Mouse (Mus musculus) testis, adult 10 weeks (tissue): ENCODE results near the gene Fpgt. TPM values are rescaled to one million over a fixed set of nuclear protein-coding genes. Genes with fewer than 3 reads are reported as not detected.

Experiments used
- polyA plus RNA-seq: library from polyadenylated mRNA; stranded (reverse); fragments of 350-450 nt; fragmentation: Illumina TruSeq; extraction: RNeasy Lipid Tissue Mini Kit (QIAGEN cat#74804); gene quantifications from one replicate; pipeline ENCODE4 v1.2.3, GENCODE M21; 2014; ENCODE audit warnings: low read depth, low replicate concordance

The Fpgt gene
- polyA plus RNA-seq = 27.7 TPM

DNA sequence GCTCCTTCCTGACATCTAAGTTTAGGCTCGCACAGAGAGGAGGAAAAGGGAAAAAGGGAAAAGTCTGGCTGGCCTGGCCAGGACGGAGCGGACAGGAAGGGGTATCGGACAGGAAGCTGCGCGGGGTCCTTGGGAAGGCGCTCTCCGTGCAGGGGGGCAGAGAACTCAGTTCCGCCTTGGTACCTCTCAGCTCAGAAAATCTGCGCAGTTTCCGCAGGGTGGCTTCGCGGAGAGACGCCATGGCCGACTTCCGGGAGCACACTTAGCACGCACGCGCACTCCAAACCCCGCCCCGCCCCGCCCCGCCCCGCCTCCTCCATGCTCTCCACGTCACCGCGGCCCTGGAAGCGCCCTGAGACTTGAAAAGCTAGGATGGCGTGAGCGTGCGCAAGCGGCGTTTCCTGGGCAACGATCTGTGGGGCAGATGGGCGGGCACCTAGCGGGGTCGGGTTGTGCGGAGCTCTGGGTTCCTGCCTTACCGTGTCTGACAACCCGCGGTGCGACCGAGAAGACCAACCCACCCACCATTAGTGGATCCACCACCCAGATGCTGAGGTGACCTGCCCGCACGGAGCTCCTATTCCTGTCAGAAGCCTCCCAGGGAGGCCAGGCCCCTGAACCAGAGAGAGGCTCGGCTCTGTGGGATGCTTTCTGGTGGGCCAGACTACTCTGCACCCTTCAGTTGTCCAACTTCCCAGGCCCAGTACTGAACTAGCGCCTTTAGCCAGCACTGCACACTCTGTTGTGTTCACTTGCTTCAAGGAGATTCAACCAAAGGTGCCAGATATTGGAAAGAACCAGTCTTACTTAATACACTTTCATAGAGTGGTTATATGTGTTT lies at the start of gene Fpgt, which contains the start of gene Lrriq3:
Gene Fpgt (minus strand): TSS at position 288 of the 841 bp plus-strand sequence.
Gene Lrriq3 (plus strand): TSS at position 319 of the 841 bp plus-strand sequence.

DNA sequence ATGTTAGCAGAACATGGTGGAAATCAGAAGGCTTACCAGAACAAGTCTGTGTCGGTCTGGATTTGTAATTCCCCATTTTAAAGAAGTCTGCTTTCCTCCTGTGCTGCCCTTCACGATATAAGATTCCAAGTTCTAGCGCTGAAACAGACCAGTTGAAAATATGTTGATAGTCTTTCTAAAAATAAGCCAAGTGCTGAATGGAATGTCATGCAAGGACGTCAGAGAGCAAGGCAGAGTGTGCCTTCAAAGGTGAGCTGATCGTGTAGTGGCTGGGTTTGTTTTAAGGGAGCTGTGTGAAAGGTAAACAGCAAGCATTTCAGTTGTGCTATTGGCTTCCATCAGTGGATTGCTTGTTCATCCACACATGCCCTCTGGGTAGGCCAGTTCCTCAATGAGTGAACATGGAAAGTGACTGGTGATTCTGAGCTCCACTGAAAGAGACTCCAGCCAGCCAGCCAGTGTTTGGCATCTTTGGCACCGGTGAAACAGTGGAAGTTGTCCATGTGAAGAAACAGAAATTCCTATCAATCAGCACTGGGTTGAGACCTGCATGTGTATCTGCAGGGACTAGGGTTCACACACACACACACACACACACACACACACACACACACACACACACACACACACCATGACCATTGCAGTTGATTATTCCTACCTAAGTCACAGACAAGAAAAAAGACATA lies 37.8 kb downstream of the Fpgt start, which contains the start of gene Tnni3k:
Gene Tnni3k (minus strand): TSS at position 177 of the 686 bp plus-strand sequence.

Other genes starting within 250 kb of the Fpgt start
- gene Tnni3k, start 38.0 kb downstream of the Fpgt start, polyA plus RNA-seq = not detected
- 517 TPM for gene Lrriq3, start within 50 bp of the Fpgt start, polyA plus RNA-seq